Mouse (Mus musculus) erythroblast, adult 5-6 weeks (primary cell): ENCODE results near the gene Dnaaf2. TPM values are rescaled to one million over a fixed set of nuclear protein-coding genes. Genes with fewer than 3 reads are reported as not detected.

Source experiments
- ATAC-seq: replicated peaks from 2 replicates; pipeline ENCODE4 v1.8.0; 2016; ENCODE audit warnings: moderate number of reproducible peaks, mild to moderate bottlenecking, moderate TSS enrichment, inconsistent platforms; ENCODE audit not compliant: poor library complexity, low FRiP score, severe bottlenecking
- total RNA-seq, 2 experiments: library from RNA; stranded (forward) in 1 of 2; stranded (reverse) in 1 of 2; fragments of 150-400 nt in 1 of 2; fragments of 200-764, 138-1000 nt in 1 of 2; gene quantifications; 2 replicates each; pipeline versions ENCODE4 v1.2.3 to v1.2.4; 2015 to 2017; ENCODE audit warnings: low replicate concordance in 2 of 2

The Dnaaf2 gene
- total RNA-seq (2015; ENCODE audit: low replicate concordance) (0.19 and 1.0 TPM in 2 replicates), total RNA-seq (2017; ENCODE audit: low replicate concordance) (0.84 and 2.9 TPM in 2 replicates)

- ATAC-seq, result peak; percentile 66
These were observed at the start of gene Dnaaf2 for GRCm38 (mm10) chr12:69198164-69198535. Dnaaf2 (minus strand) TSS chr12:69198429.

- ATAC-seq, result peak; percentile 71
These were observed 43.7 kb upstream of the Dnaaf2 start for GRCm38 (mm10) chr12:69241771-69242431.

- no peak for ATAC-seq
These were observed 43.2 kb upstream of the Dnaaf2 start for GRCm38 (mm10) chr12:69241405-69241770.

GRCm38 (mm10) chr12:69240876-69241275 is 42.6 kb upstream of the Dnaaf2 start, which contains the start of gene Klhdc1:
Klhdc1 (plus strand) TSS chr12:69241176.
- no peak for ATAC-seq

- ATAC-seq, result no peak
These were observed 40.1 kb upstream of the Dnaaf2 start for GRCm38 (mm10) chr12:69238284-69238683.

- ATAC-seq, result no peak
These were observed 37.6 kb upstream of the Dnaaf2 start for GRCm38 (mm10) chr12:69235782-69236181.

- no peak for ATAC-seq
These were observed 31.0 kb upstream of the Dnaaf2 start for GRCm38 (mm10) chr12:69229251-69229650.

GRCm38 (mm10) chr12:69227776-69228466 is 29.7 kb upstream of the Dnaaf2 start, which contains the start of gene Pole2:
Pole2 (minus strand) TSS chr12:69228195.
- ATAC-seq, result peak; percentile 94

- ATAC-seq, result no peak
These were observed 22.5 kb upstream of the Dnaaf2 start for GRCm38 (mm10) chr12:69220613-69221277.

- ATAC-seq, result no peak
These were observed 18.4 kb upstream of the Dnaaf2 start for GRCm38 (mm10) chr12:69216587-69216986.

- no peak for ATAC-seq
These were observed 17.0 kb upstream of the Dnaaf2 start for GRCm38 (mm10) chr12:69215000-69215785.

- ATAC-seq, result no peak
These were observed 16.2 kb upstream of the Dnaaf2 start for GRCm38 (mm10) chr12:69214393-69214792.

- ATAC-seq, result no peak
These were observed 15.1 kb upstream of the Dnaaf2 start for GRCm38 (mm10) chr12:69213186-69213777.

- ATAC-seq, result no peak
These were observed 12.8 kb upstream of the Dnaaf2 start for GRCm38 (mm10) chr12:69211057-69211456.

GRCm38 (mm10) chr12:69210056-69210979 is 12.1 kb upstream of the Dnaaf2 start:
- ATAC-seq, result no peak

GRCm38 (mm10) chr12:69208520-69208919 is 10.3 kb upstream of the Dnaaf2 start:
- ATAC-seq, result no peak

- ATAC-seq, result no peak
These were observed 9.7 kb upstream of the Dnaaf2 start for GRCm38 (mm10) chr12:69207926-69208325.

GRCm38 (mm10) chr12:69207396-69207795 is 9.2 kb upstream of the Dnaaf2 start:
- no peak for ATAC-seq
